Mouse (Mus musculus) forebrain, embryonic 13.5 days (tissue): ENCODE results near the gene Olfr559. TPM values are rescaled to one million over a fixed set of nuclear protein-coding genes. Genes with fewer than 3 reads are reported as not detected.
A peak's percentile ranks its signal among the peaks of the same experiment; 100 is the strongest.

Source experiments
- ATAC-seq: fragments of 200-750 bp; cut with Nextera tagmentation; 2 replicates; pipeline ENCODE4 v1.8.0; 2017
- H3K27ac ChIP-seq: fragments of 300-500 bp; sonication (generic); 2 replicates; pipeline ENCODE4 v1.5.1; 2015; ENCODE audit warnings: inconsistent platforms, mild to moderate bottlenecking, moderate library complexity
- H3K27me3 ChIP-seq: fragments of 300-500 bp; sonication (generic); 2 replicates; pipeline ENCODE4 v1.6.1; 2015; ENCODE audit warnings: mild to moderate bottlenecking, inconsistent platforms
- H3K36me3 ChIP-seq: fragments of 300-500 bp; sonication (generic); 2 replicates; pipeline ENCODE4 v1.6.1; 2015; ENCODE audit warnings: mild to moderate bottlenecking, inconsistent platforms; ENCODE audit not compliant: poor library complexity, severe bottlenecking
- H3K4me1 ChIP-seq: fragments of 300-500 bp; sonication (generic); 2 replicates; pipeline ENCODE4 v1.6.1; 2015; ENCODE audit warnings: inconsistent platforms
- H3K4me2 ChIP-seq: fragments of 300-500 bp; sonication (generic); 2 replicates; pipeline ENCODE4 v1.6.1; 2015; ENCODE audit warnings: inconsistent platforms, mild to moderate bottlenecking, moderate library complexity
- H3K4me3 ChIP-seq: fragments of 300-500 bp; sonication (generic); 2 replicates; pipeline ENCODE4 v1.5.1; 2015; ENCODE audit warnings: mild to moderate bottlenecking, inconsistent platforms
- H3K9ac ChIP-seq: fragments of 300-500 bp; sonication (generic); 2 replicates; pipeline ENCODE4 v1.6.1; 2015; ENCODE audit warnings: mild to moderate bottlenecking, inconsistent platforms
- H3K9me3 ChIP-seq: fragments of 300-500 bp; sonication (generic); replicated peaks from 2 replicates; pipeline ENCODE4 v1.6.1; 2016; ENCODE audit warnings: inconsistent platforms
- whole genome bisulfite sequencing: fragments of 180-500 bp; shearing (Covaris S2); methylation state at CpG from one replicate; pipeline ENCODE4 v1.1.7; 2015; 5-methylcytosine and 5-hydroxymethylcytosine counted together
- polyA plus RNA-seq: library from polyadenylated mRNA; unstranded; fragments of >200 nt; fragmentation: Nextera tagmentation; extraction: Ambion mirVana; gene quantifications from 2 replicates; pipeline ENCODE4 v1.2.1, GENCODE M21; 2015

The Olfr559 gene
- polyA plus RNA-seq = not detected in 2 replicates

- H3K27me3 ChIP-seq = no peaks in the 10 kb centered on the region
- ATAC-seq = no peak
- no peak within 1 kb of the TSS for H3K4me3 ChIP-seq
- no peaks in the 10 kb centered on the region for H3K4me1 ChIP-seq
- no peaks in the 10 kb centered on the region for H3K9me3 ChIP-seq
- H3K36me3 ChIP-seq = no peaks in the 10 kb centered on the region
- no peak within 1 kb of the TSS for H3K4me2 ChIP-seq
- H3K9ac ChIP-seq = no peak within 1 kb of the TSS
- H3K27ac ChIP-seq = no peak within 1 kb of the TSS
These were observed at the start of gene Olfr559 for GRCm38 (mm10) chr7:102727391-102727790. Gene Olfr559, minus strand, starts transcription at chr7:102727491.

GRCm38 (mm10) chr7:102770921-102771320, 43.6 kb upstream of the Olfr559 start, which contains the start of gene Olfr561:
Gene Olfr561, plus strand, starts transcription at chr7:102771221.
- Histone ChIP-seq H3K9ac (no peak within 1 kb of the TSS), H3K4me3 (no peak within 1 kb of the TSS), H3K4me1 (no peaks in the 10 kb centered on the region), H3K27ac (no peak within 1 kb of the TSS), H3K36me3 (no peaks in the 10 kb centered on the region), H3K27me3 (no peaks in the 10 kb centered on the region), H3K4me2 (no peak within 1 kb of the TSS), H3K9me3 (no peaks in the 10 kb centered on the region)
- WGBS = 85% methylated on average over 2 of the region's 2 CpGs
- ATAC-seq = no peak

GRCm38 (mm10) chr7:102759266-102759665, 32.0 kb upstream of the Olfr559 start, which contains the start of the genes Olfr560 and Olfr78:
Gene Olfr560, minus strand, starts transcription at chr7:102759366.
Gene Olfr78, minus strand, starts transcription at chr7:102759471.
- Histone ChIP-seq H3K4me2 (no peak within 1 kb of the TSS), H3K36me3 (no peaks in the 10 kb centered on the region), H3K4me3 (no peak within 1 kb of the TSS), H3K27me3 (no peaks in the 10 kb centered on the region), H3K9ac (no peak within 1 kb of the TSS), H3K27ac (no peak within 1 kb of the TSS), H3K9me3 (no peaks in the 10 kb centered on the region), H3K4me1 (no peaks in the 10 kb centered on the region)
- WGBS = 88% methylated on average over 4 of the region's 4 CpGs
- ATAC-seq = no peak

- H3K36me3 ChIP-seq = no peaks in the 10 kb centered on the region
- WGBS = 40% methylated on average over 1 of the region's 1 CpGs
These were observed 24.8 kb upstream of the Olfr559 start for GRCm38 (mm10) chr7:102752086-102752485.

GRCm38 (mm10) chr7:102737705-102738104, 10.4 kb upstream of the Olfr559 start:
- ATAC-seq = no peak
- no peak overlapping the region for H3K4me3 ChIP-seq
- 61% methylated on average over 2 of the region's 2 CpGs for WGBS
- no peak overlapping the region for H3K4me2 ChIP-seq
- no peaks in the 10 kb centered on the region for H3K27me3 ChIP-seq
- no peaks in the 10 kb centered on the region for H3K4me1 ChIP-seq
- no peaks in the 10 kb centered on the region for H3K9me3 ChIP-seq
- H3K36me3 ChIP-seq = no peaks in the 10 kb centered on the region
- H3K9ac ChIP-seq = no peak overlapping the region
- no peak overlapping the region for H3K27ac ChIP-seq

More at GRCm38 (mm10) chr7:102752086-102752485, 24.8 kb upstream of the Olfr559 start:
- Histone ChIP-seq H3K4me1 (no peaks in the 10 kb centered on the region), H3K4me3 (no peak overlapping the region), H3K9ac (no peak overlapping the region), H3K9me3 (no peaks in the 10 kb centered on the region), H3K27ac (no peak overlapping the region), H3K27me3 (no peaks in the 10 kb centered on the region), H3K4me2 (no peak overlapping the region)
- no peak for ATAC-seq

- Histone ChIP-seq H3K9ac (no peak overlapping the region), H3K9me3 (no peaks in the 10 kb centered on the region), H3K4me2 (no peak overlapping the region), H3K27ac (no peak overlapping the region), H3K36me3 (no peaks in the 10 kb centered on the region), H3K4me3 (no peak overlapping the region), H3K27me3 (no peaks in the 10 kb centered on the region), H3K4me1 (no peaks in the 10 kb centered on the region)
- ATAC-seq = no peak
- WGBS = 86% methylated on average over 1 of the region's 1 CpGs
These were observed 6.5 kb upstream of the Olfr559 start for GRCm38 (mm10) chr7:102733793-102734192.

- H3K9me3 ChIP-seq = no peaks in the 10 kb centered on the region
- ATAC-seq = no peak
- no peaks in the 10 kb centered on the region for H3K4me1 ChIP-seq
- H3K27me3 ChIP-seq = no peaks in the 10 kb centered on the region
- H3K9ac ChIP-seq = no peak within 1 kb of the TSS
- WGBS = 31% methylated on average over 1 of the region's 1 CpGs
- no peaks in the 10 kb centered on the region for H3K36me3 ChIP-seq
- no peak within 1 kb of the TSS for H3K4me3 ChIP-seq
- no peak within 1 kb of the TSS for H3K4me2 ChIP-seq
- H3K27ac ChIP-seq = no peak within 1 kb of the TSS
These were observed 8.3 kb downstream of the Olfr559 start, which contains the start of gene Olfr33 for GRCm38 (mm10) chr7:102718970-102719369. Gene Olfr33, minus strand, starts transcription at chr7:102719070.

GRCm38 (mm10) chr7:102701915-102702314, 25.4 kb downstream of the Olfr559 start, which contains the start of gene Olfr558:
Gene Olfr558, plus strand, starts transcription at chr7:102702215.
- Histone ChIP-seq H3K36me3 (no peaks in the 10 kb centered on the region), H3K4me1 (no peaks in the 10 kb centered on the region), H3K4me3 (no peak within 1 kb of the TSS), H3K4me2 (no peak within 1 kb of the TSS), H3K27me3 (no peaks in the 10 kb centered on the region), H3K27ac (no peak within 1 kb of the TSS), H3K9me3 (no peaks in the 10 kb centered on the region), H3K9ac (no peak within 1 kb of the TSS)
- ATAC-seq = no peak

GRCm38 (mm10) chr7:102698461-102698860, 28.8 kb downstream of the Olfr559 start:
- Histone ChIP-seq H3K9ac (no peak overlapping the region), H3K27ac (no peak overlapping the region), H3K27me3 (no peaks in the 10 kb centered on the region), H3K9me3 (no peaks in the 10 kb centered on the region), H3K36me3 (no peaks in the 10 kb centered on the region), H3K4me1 (no peaks in the 10 kb centered on the region), H3K4me2 (no peak overlapping the region), H3K4me3 (no peak overlapping the region)
- 85% methylated on average over 7 of the region's 7 CpGs for WGBS
- no peak for ATAC-seq

- H3K36me3 ChIP-seq = no peaks in the 10 kb centered on the region
- 86% methylated on average over 5 of the region's 5 CpGs for WGBS
- no peak within 1 kb of the TSS for H3K4me3 ChIP-seq
- no peak within 1 kb of the TSS for H3K4me2 ChIP-seq
- no peak for ATAC-seq
- H3K9ac ChIP-seq = no peak within 1 kb of the TSS
- H3K4me1 ChIP-seq = no peaks in the 10 kb centered on the region
- no peaks in the 10 kb centered on the region for H3K27me3 ChIP-seq
- no peak within 1 kb of the TSS for H3K27ac ChIP-seq
- no peaks in the 10 kb centered on the region for H3K9me3 ChIP-seq
These were observed 31.7 kb downstream of the Olfr559 start, which contains the start of gene Olfr557 for GRCm38 (mm10) chr7:102695358-102696125. Gene Olfr557, plus strand, starts transcription at chr7:102695910.

GRCm38 (mm10) chr7:102686944-102687501, 40.3 kb downstream of the Olfr559 start, which contains the start of gene Trim68:
Gene Trim68, minus strand, starts transcription at chr7:102687327.
- H3K27ac ChIP-seq = peak within 1 kb of the TSS; percentile 48; the same call in 1 of the 2 replicates

GRCm38 (mm10) chr7:102681916-102682315, 45.4 kb downstream of the Olfr559 start:
- Histone ChIP-seq H3K4me3 (no peak overlapping the region), H3K9ac (no peak overlapping the region), H3K4me1 (no peaks in the 10 kb centered on the region), H3K9me3 (no peaks in the 10 kb centered on the region), H3K4me2 (no peak overlapping the region), H3K27me3 (no peaks in the 10 kb centered on the region), H3K27ac (no peak overlapping the region), H3K36me3 (no peaks in the 10 kb centered on the region)
- ATAC-seq = no peak
- whole genome bisulfite sequencing = 93% methylated on average over 1 of the region's 1 CpGs

More at GRCm38 (mm10) chr7:102686944-102687501, 40.3 kb downstream of the Olfr559 start, which contains the start of gene Trim68:
- no peaks in the 10 kb centered on the region for H3K36me3 ChIP-seq
- no peaks in the 10 kb centered on the region; the same call in 1 of the 2 replicates for H3K4me1 ChIP-seq
- no peaks in the 10 kb centered on the region for H3K27me3 ChIP-seq
- WGBS = under 1% methylated on average over 39 of the region's 40 CpGs
- peak within 1 kb of the TSS; percentile 75 for H3K4me2 ChIP-seq
- peak within 1 kb of the TSS; percentile 62 for H3K4me3 ChIP-seq
- H3K9ac ChIP-seq = peak within 1 kb of the TSS; percentile 73
- no peaks in the 10 kb centered on the region for H3K9me3 ChIP-seq
- peak; percentile 100 for ATAC-seq
